Mouse (Mus musculus) kidney, postnatal 14 days (tissue): ENCODE results near the gene Kcnj6.

Source experiments
- DNase-seq: peaks from one replicate; pipeline ENCODE4 v3.0.0; 2022; ENCODE audit warnings: mixed read lengths

Gene Kcnj6

DNA sequence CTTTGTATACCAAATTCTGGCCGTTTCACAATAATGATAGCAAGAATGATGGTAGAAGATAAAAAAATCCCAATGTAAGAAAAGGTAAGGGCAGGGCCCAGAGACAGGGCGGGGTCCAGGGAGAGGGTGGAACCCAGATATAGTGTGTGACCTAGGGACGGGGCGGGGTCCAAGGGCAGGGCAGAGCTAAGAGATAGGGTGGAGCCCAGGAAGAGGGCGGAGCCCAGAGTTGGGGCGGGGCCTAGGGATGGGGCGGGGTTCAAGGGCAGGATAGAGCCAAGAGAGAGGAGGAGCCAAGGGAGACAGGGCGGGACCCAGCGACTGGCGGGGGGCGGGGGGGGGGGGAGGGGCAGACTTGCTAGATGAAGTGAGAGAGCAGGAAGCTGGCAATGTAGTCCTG is 236.8 kb downstream of the Kcnj6 start:
- DNase-seq: no peak

DNA sequence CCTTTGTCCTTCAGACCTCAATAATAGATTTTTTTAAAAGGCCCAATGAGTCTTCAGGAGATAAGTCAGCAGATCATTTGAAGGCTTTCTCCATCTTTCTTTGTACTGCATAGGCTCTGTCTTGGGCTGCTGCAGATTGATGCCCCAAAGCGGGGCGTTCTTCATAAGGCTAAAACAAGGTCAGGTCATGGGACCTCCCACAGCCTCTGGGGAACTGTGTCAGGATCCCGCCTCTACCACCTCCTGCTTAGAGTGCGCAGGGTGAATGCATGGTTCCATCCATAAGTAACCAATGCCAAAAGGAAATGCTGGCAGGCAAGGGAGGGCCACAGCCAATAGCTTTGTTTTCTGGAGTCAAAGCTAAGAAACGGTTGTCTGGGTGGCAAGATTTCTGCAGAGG is 237.7 kb downstream of the Kcnj6 start:
- DNase-seq: no peak

DNA sequence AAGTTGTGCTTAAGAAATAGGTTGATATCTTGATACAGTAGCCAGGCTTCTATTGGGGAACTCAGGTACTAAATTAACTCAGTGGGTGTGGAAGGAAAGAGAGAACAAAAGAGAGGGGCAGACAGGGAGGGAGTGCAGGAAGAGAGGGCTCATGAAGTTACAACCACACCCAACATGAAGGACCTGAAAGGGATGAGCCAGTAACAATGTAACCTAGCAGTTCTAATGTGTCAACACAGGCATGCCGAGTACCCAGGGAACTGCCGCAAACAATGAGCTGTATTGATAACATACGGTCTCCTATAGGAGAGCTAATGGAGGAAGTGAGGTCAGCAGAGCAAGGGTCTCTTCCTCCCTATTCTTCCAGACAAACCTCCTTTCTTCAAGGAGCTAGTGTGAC is 238.9 kb downstream of the Kcnj6 start:
- no peak for DNase-seq

DNA sequence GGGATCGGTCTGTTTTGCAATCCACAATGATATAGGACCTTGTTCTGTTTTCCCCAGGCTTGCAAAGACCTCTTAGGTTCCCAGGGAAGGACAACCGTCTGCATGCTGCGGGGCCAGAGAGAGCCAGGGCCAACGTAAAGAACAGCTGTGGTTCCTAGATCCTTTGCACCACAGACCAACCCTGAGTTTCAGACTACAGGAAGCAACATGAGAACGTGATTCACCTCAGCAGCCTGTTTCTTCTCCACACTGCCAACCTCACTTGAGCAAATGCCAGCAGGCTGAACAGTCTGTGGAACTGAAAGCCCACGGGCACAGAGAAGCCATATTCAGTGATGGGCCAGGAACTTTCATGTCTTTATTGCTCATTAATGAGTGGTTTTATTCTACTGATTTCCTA is 241.1 kb downstream of the Kcnj6 start:
- DNase-seq: no peak

DNA sequence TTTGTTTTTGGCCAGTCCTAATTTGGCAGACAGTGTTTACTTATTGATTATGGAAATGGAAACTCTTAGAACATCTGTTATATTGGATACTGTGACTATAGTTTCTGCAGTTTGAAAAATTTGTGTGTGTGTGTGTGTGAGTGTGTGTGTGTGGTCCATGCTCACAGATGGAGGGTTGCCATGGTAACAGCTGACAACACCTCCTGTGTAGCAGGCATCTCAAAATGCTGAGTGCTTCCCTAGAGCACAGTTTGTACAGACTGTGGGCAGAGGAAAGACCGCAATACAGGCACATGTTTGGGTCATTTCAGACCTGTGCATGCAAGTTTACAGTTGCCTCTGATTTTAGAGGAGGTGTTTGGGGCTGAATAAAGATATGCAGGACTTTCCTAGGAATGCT is 244.0 kb downstream of the Kcnj6 start:
- no peak for DNase-seq

DNA sequence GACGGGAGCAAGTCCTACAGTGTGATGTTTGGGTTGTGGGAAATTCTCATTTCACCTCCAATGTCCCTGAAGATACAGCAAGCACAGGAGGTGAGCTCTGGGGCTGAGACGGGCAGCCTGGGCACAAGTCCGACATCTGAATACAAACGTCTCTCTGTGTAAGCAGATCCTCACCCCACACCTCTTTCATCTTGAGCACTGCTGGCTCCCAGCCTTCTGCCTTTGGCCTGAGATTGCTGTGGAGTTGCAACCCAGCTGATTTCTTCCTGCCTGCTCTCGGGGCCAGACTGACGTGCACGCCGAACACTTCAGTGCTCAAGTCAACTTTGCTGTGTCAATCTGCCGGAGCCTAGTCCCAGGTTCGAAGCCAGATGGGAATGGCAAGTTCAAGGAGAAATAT is 244.7 kb downstream of the Kcnj6 start:
- DNase-seq: no peak

GRCm38 (mm10) chr16:94745016-94745415 is 252.5 kb downstream of the Kcnj6 start:
- no peak for DNase-seq

DNA sequence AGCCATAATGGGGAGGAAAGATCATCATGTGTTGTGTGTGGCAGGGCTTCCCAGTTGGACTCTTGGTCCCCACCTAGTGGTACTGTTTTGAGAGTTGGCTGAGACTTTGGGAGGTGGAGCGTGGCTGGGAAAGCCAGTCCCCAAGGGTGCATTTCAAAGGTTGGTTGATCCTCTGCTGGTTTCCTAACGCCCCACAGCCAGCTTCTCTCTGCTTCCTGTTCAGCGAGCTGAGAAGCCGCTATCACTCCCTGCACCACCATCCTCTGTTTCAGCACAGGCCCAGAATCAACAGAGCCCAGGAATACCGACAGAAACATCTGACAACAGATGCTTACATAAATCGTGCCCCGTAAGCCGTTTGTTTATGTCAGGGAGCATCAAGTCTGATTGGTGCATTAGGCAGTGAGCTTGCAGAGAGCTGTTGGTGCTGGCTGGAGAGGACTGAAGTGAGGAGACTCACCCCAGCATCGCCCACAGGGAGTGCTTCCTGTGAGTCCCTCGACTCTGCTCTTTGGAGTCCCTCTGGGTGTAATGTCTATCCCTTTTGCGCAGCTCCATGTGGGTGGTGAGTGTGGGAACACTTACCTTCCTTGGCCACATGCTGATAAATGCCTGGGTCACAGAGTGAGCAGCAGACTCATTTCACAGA is 253.5 kb downstream of the Kcnj6 start:
- DNase-seq: peak; percentile 61

DNA sequence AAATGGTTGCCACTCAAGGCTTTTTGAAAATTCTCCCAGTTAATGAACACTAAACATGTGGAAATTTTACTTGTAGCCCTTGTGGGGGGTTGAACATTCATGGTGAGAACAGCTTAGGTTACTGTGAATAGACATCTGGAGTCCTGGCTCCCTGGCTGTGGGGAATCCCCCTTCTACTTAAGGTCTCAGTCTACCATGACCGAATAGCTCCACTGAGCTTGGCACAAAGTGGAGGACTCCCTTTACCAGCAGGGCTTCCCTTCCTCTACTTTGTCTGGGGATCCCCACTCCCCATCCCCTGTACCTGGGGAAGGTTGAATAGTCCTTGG is 260.2 kb downstream of the Kcnj6 start:
- DNase-seq: no peak

GRCm38 (mm10) chr16:94736462-94737358 is 260.8 kb downstream of the Kcnj6 start:
- DNase-seq: no peak

GRCm38 (mm10) chr16:94735472-94735871 is 262.0 kb downstream of the Kcnj6 start:
- no peak for DNase-seq

GRCm38 (mm10) chr16:94731027-94731426 is 266.5 kb downstream of the Kcnj6 start:
- DNase-seq: no peak

DNA sequence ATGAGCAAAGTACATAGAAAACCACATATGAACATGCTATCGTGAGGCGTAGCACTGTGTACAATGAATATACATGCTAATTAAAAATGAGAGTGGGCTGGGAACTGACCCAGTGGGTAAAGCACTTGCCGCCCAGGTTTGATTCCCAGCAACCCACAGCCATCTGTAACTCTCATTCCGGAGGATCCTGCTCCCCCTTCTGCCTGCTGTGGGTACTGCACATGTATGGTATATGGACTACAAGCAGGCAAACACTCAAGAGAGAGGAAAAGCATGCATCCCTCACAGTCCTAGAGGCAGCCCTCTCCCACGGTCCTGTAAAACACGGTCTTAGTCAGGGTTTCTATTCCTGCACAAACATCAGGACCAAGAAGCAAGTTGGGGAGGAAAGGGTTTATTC is 268.3 kb downstream of the Kcnj6 start:
- no peak for DNase-seq

DNA sequence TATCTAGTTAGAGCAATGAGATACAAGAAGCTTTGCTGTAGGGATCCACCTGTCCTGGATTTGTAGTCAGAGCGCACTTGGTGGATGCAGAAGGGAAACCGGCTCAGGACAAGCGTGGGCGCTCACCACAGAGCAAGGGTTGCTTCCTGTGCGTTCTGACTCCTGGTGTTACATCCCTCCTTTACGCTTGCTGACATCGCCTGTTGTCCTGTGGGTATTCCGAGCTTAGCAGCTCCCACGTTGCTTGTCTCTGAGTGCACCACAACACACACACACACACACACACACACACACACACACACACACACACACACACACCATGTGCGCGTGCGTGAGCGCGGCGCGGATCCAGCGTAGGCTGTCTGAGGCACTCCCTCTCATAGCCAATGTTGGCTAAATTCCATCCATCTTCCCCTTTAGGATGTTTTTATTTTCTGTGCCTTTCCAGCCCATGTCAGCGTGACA is 272.7 kb downstream of the Kcnj6 start:
- DNase-seq: peak; percentile 20

GRCm38 (mm10) chr16:94724061-94724596 is 273.4 kb downstream of the Kcnj6 start:
- DNase-seq: peak; percentile 83

GRCm38 (mm10) chr16:94722936-94723335 is 274.6 kb downstream of the Kcnj6 start:
- DNase-seq: no peak

DNA sequence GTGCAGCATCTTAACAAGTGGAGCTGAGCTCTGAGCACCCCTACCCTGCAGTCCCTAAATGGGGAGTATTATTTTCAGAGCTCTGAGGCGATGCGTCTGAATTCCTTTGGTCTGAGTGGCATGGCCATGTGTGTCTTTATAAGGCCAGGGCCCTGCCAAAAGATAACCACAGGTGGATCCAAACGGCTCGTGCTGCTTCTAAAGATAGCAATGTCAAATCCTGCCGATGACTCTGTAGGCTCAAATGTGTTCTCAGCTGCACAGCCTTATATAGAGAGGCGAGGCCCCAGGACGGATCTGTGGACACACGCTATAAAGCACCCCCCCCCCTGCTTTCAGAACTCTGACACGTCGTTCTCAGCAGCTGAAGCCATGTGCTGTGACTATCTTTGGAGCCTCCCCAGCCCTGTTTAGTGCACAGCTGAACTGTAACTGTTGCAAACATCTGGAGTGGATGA is 275.9 kb downstream of the Kcnj6 start:
- no peak for DNase-seq

GRCm38 (mm10) chr16:94720476-94721153 is 276.9 kb downstream of the Kcnj6 start:
- DNase-seq: no peak

- no peak for DNase-seq
These were observed 278.0 kb downstream of the Kcnj6 start for GRCm38 (mm10) chr16:94719488-94719887.

- DNase-seq: no peak
These were observed 278.6 kb downstream of the Kcnj6 start for GRCm38 (mm10) chr16:94718919-94719318.

- no peak for DNase-seq
These were observed 280.4 kb downstream of the Kcnj6 start for GRCm38 (mm10) chr16:94717051-94717450.

DNA sequence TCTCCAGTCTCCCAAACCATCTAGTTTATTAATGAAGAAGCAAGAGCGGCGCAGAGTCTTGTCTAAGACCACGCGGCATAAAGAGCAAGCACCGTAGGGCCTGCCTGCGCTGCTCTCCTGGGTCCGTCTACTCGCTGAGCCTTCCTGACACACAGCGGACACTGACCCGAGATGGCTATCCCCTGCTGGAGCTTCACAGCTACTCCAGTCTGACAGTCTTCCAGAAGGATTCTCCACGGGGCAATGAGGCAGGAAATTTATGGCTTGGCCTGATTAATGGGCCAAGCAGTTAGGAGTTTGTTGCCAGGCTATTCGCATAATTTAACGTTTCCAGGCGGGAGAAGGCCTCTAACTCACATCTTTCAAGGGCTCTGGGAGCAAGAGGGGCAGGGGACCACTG is 283.0 kb downstream of the Kcnj6 start:
- peak; percentile 50 for DNase-seq

DNA sequence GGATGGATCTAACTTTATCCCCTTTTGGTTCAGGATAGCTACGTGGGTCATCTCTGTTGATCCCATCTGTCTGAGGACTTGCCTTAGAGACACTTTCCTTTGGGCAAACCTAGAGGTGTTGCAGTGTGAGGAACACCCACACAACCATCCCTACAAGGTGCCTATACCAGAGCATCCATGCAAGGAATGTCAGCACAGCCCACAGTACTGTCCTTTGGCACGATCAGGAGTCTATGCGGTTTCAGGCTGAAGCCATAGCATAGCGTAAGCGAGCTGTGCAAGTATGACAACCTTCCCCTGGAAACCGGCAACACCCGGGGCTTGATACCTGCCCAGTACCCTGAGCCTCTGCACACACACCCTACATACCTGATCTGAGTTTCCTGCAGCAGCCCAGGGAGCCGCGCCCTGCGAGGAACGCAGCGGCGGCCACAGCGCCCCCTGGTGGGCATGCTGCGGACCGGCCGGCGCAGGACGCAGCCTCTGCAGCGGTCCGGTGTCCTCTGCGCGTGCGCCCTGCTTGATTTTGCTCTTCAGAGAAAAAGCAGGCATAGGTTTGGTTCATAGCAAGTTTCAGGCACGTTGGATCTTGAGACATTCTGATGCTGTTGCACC is 283.9 kb downstream of the Kcnj6 start:
- peak; percentile 88 for DNase-seq
